Comparison of ENCODE assay signal across 8 mouse cellular contexts in the genomic region with DNA sequence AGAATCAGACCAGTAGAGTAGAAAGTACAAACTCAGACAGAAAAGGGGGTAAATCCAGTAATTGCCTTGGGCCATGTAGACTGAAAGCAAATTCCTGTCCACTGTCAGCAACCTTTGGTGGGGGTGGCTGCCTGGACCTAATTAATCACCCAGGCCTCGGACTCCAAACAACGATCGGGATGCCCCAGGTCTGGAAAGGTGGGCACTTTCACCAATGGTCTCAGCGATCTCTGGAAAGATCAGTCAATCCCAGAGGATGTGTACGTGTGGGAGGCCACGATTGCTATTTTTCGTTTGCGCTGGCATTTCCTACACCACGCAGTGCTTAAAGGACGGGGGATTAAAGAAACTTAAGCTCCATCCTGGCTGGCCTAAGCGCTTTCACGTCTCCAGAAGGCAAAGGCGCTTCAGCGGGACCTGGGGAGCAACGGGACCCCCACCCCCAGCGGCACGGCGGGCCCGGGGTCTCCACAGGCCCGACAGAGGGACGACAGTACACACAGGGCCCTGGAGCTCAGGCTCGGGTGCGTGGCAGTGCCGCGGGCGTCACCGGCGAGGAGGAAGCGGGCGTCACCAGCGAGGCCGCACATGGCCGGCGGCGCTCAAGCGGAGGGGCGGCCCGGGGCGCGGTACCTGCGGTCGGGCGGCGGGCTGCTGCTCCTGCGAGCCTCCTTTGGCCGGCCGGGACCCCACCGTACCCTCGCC. TPM values are rescaled to one million over a fixed set of nuclear protein-coding genes. Genes with fewer than 3 reads are reported as not detected.
DNase-seq lines count a peak whose midpoint lies in the region; ATAC-seq and TF ChIP-seq lines count a peak whose summit lies in the region.

No protein-coding gene starts in this region.

- no peaks in the 10 kb centered on the region for H3K4me1 ChIP-seq in embryonic fibroblast, embryonic 13.5 days (ENCODE audit: control insufficient read depth, insufficient read depth, low read length)
- H3K4me1 ChIP-seq in intestine, embryonic 16.5 days (ENCODE audit: control insufficient read depth, insufficient read depth, low read length), result peaks cover 9% of the 10 kb centered on the region

- peak; percentile 89 for ATAC-seq in intestine, embryonic 16.5 days
- peak; percentile 70 for ATAC-seq in megakaryocyte progenitor cell, adult 5-6 weeks (replicated peaks; ENCODE audit: poor library complexity)

- peak overlapping the region; percentile 100 for H3K9ac ChIP-seq in intestine, embryonic 16.5 days (ENCODE audit: low read depth, low read length)

- intact Hi-C loops in left cerebral cortex, adult 2 months (cut with DNase I), result loop anchor here (5.0 kb wide), 1 partner anchor 155 kb away; a partner anchor contains a TSS
- intact Hi-C loops in left cerebral cortex, postnatal 36 days (cut with DNase I), result loop anchor here (5.0 to 10.0 kb wide), 3 partner anchors 50 to 1552 kb away; a partner anchor contains a TSS

- no peaks in the 10 kb centered on the region for H3K27me3 ChIP-seq in intestine, embryonic 16.5 days (replicated peaks; ENCODE audit: control insufficient read depth, insufficient read depth, low read length)

- 0% methylated on average over 36 of the region's 49 CpGs for WGBS in intestine, embryonic 16.5 days

- H3K4me3 ChIP-seq in left cerebral cortex, adult 2 months, result peak overlapping the region; percentile 74
- H3K4me3 ChIP-seq in embryonic fibroblast, embryonic 13.5 days (ENCODE audit: insufficient read depth, low read length), result peak overlapping the region; percentile 54
- peak overlapping the region; percentile 97 for H3K4me3 ChIP-seq in intestine, embryonic 16.5 days (ENCODE audit: low read length)

- peaks cover 13% of the 10 kb centered on the region for H3K36me3 ChIP-seq in intestine, embryonic 16.5 days (ENCODE audit: control insufficient read depth, insufficient read depth, low read length)

- 0 out of 2 replicates have a peak, but pooled peaks have one; percentile 22 for TF ChIP-seq POLR2A in embryonic fibroblast, embryonic 13.5 days (IDR thresholded peaks at IDR 0.05; ENCODE audit: low read depth, low read length)

- H3K27ac ChIP-seq in left cerebral cortex, adult 2 months, result peak overlapping the region; percentile 96
- peak overlapping the region; percentile 35 for H3K27ac ChIP-seq in embryonic fibroblast, embryonic 13.5 days (ENCODE audit: insufficient read depth, low read length)
- H3K27ac ChIP-seq in intestine, embryonic 16.5 days (ENCODE audit: low read length), result peak overlapping the region; percentile 85

- peak overlapping the region; percentile 79 for H3K4me2 ChIP-seq in intestine, embryonic 16.5 days (ENCODE audit: low read depth, low read length)

- no peak for DNase-seq in left cerebral cortex, adult 2 months (ENCODE audit: extremely low spot score in 1 of 2, low spot score in 2 of 2)
- DNase-seq in left cerebral cortex, postnatal 36 days (ENCODE audit: low spot score in 2 of 2), result no peak
- DNase-seq in NIH3T3 (ENCODE audit: low read depth), result peak; percentile 42
- DNase-seq in gastrocnemius, postnatal 25 days, result no peak
- DNase-seq in layer of hippocampus, adult 8-10 months (ENCODE audit: low spot score in 2 of 2), result no peak

- TF ChIP-seq CTCF in left cerebral cortex, adult 2 months (IDR thresholded peaks at IDR 0.05), result no peak
- TF ChIP-seq CTCF in embryonic fibroblast, embryonic 13.5 days (IDR thresholded peaks at IDR 0.05; ENCODE audit: borderline replicate concordance, insufficient read depth, low read length), result no peak

- H3K9me3 ChIP-seq in intestine, embryonic 16.5 days (ENCODE audit: control insufficient read depth, low read length), result no peaks in the 10 kb centered on the region

RNA-seq across cellular contexts. Expression of a gene that starts 0.5 kb away (rescaled TPM):
- total RNA-seq in left cerebral cortex, adult 2 months (2021), result 10 to 100 TPM; 29.9 to 32.2 TPM
- 10 to 100 TPM; 29.4 to 33.2 TPM for total RNA-seq in left cerebral cortex, postnatal 36 days (2021)
- 22.3 and 23.5 TPM in 2 replicates for polyA plus RNA-seq in embryonic fibroblast, embryonic 13.5 days (2011; ENCODE audit: insufficient read length, low read depth, missing spikeins)
- 10.9 and 14.6 TPM in 2 replicates for polyA plus RNA-seq in intestine, embryonic 16.5 days (2015; fragmentation: Nextera tagmentation; extraction: Ambion mirVana)
- 10.2 and 11.2 TPM in 2 replicates for total RNA-seq in megakaryocyte progenitor cell, adult 5-6 weeks (2015)
- 11.2 and 13.1 TPM in 2 replicates for total RNA-seq in megakaryocyte progenitor cell, adult 5-6 weeks (2017)
- total RNA-seq in gastrocnemius, postnatal 25 days (2021), result 10 to 100 TPM; 13.8 to 15.4 TPM
- 10 to 100 TPM; 30.6 to 35.0 (median 33.3) TPM for total RNA-seq in layer of hippocampus, adult 8-10 months (2022)

RNA-seq across cellular contexts. Expression of a gene that starts 48.1 kb away (rescaled TPM):
- total RNA-seq in left cerebral cortex, adult 2 months (2021), result 10 to 100 TPM; 65.4 to 90.4 TPM
- 10 to 100 TPM; 56.6 to 79.9 TPM for total RNA-seq in left cerebral cortex, postnatal 36 days (2021)
- polyA plus RNA-seq in embryonic fibroblast, embryonic 13.5 days (2011; ENCODE audit: insufficient read length, low read depth, missing spikeins), result 60.8 and 68.5 TPM in 2 replicates
- 11.7 and 13.5 TPM in 2 replicates for polyA plus RNA-seq in intestine, embryonic 16.5 days (2015; fragmentation: Nextera tagmentation; extraction: Ambion mirVana)
- total RNA-seq in megakaryocyte progenitor cell, adult 5-6 weeks (2015), result 24.5 and 25.6 TPM in 2 replicates
- 15.2 and 26.8 TPM in 2 replicates for total RNA-seq in megakaryocyte progenitor cell, adult 5-6 weeks (2017)
- 1 to 10 TPM; 5.0 TPM for total RNA-seq in gastrocnemius, postnatal 25 days (2021)
- 10 to 100 TPM; 73.1 to 97.4 (median 87.4) TPM for total RNA-seq in layer of hippocampus, adult 8-10 months (2022)

Comparison
In these comparisons a context has a peak if more than half of its experiments do, and no peak if none do; other contexts are left out.
1. H3K27ac ChIP-seq: peak in every context shown above with its lines; median percentile 96 in left cerebral cortex, adult 2 months; 85 in intestine, embryonic 16.5 days; 35 in embryonic fibroblast, embryonic 13.5 days.